Mouse (Mus musculus): ENCODE measurements around the gene Gm16368. TPM values are rescaled to one million over a fixed set of nuclear protein-coding genes. Genes with fewer than 3 reads are reported as not detected.
"Not testable (repeated sequence)": the region's sequence is repeated elsewhere in the genome, so short reads cannot be mapped to it uniquely, and the experiment has no call there.

The Gm16368 gene
- not detected in 2 replicates for polyA plus RNA-seq (2015; fragmentation: Nextera tagmentation; extraction: Ambion mirVana)

GRCm38 (mm10) chr12:88083397-88083796 is at the start of gene Gm16368:
Gene Gm16368 (plus strand): TSS chr12:88083697.
- H3K4me1 ChIP-seq (replicated peaks); H3K9me3 ChIP-seq; H3K27me3 ChIP-seq; H3K27ac ChIP-seq; H3K36me3 ChIP-seq; H3K4me3 ChIP-seq (replicated peaks); H3K9ac ChIP-seq (replicated peaks); H3K4me2 ChIP-seq (replicated peaks); ATAC-seq: not testable (repeated sequence)
- 75% methylated on average over 1 of the region's 1 CpGs for WGBS

- H3K4me2 ChIP-seq (replicated peaks); H3K27me3 ChIP-seq; H3K36me3 ChIP-seq; ATAC-seq; H3K4me1 ChIP-seq (replicated peaks); H3K4me3 ChIP-seq (replicated peaks); H3K9me3 ChIP-seq; H3K27ac ChIP-seq; H3K9ac ChIP-seq (replicated peaks): not testable (repeated sequence)
Measured at GRCm38 (mm10) chr12:88039062-88039461, 44.4 kb upstream of the Gm16368 start.

- not testable (repeated sequence) for H3K9me3 ChIP-seq; H3K4me2 ChIP-seq (replicated peaks); ATAC-seq; H3K36me3 ChIP-seq; H3K4me3 ChIP-seq (replicated peaks); H3K4me1 ChIP-seq (replicated peaks); H3K27me3 ChIP-seq; H3K9ac ChIP-seq (replicated peaks); H3K27ac ChIP-seq
- 100% methylated on average over 1 of the region's 1 CpGs for WGBS
Measured at GRCm38 (mm10) chr12:88039703-88040102, 43.8 kb upstream of the Gm16368 start.

- H3K4me3 ChIP-seq (replicated peaks); H3K9ac ChIP-seq (replicated peaks); ATAC-seq; H3K9me3 ChIP-seq; H3K4me1 ChIP-seq (replicated peaks); H3K4me2 ChIP-seq (replicated peaks); H3K27ac ChIP-seq; H3K27me3 ChIP-seq; H3K36me3 ChIP-seq: not testable (repeated sequence)
- WGBS = 53% methylated on average over 1 of the region's 1 CpGs
Measured at GRCm38 (mm10) chr12:88045226-88045625, 38.3 kb upstream of the Gm16368 start.

Other genes with a start within 250 kb of the Gm16368 start
- gene Gm2001, start 241.4 kb upstream of the Gm16368 start, polyA plus RNA-seq (2015; fragmentation: Nextera tagmentation; extraction: Ambion mirVana) = not detected in 2 replicates
- gene Gm2016, start 209.6 kb upstream of the Gm16368 start, polyA plus RNA-seq (2015; fragmentation: Nextera tagmentation; extraction: Ambion mirVana) = not detected in 2 replicates
- gene Gm2022, start 188.3 kb upstream of the Gm16368 start, polyA plus RNA-seq (2015; fragmentation: Nextera tagmentation; extraction: Ambion mirVana) = not detected in 2 replicates
- gene Gm2035, start 163.8 kb upstream of the Gm16368 start, polyA plus RNA-seq (2015; fragmentation: Nextera tagmentation; extraction: Ambion mirVana) = not detected in 2 replicates
- gene Gm2042, start 129.6 kb upstream of the Gm16368 start, polyA plus RNA-seq (2015; fragmentation: Nextera tagmentation; extraction: Ambion mirVana) = not detected in 2 replicates
- gene Gm2075, start 71.8 kb upstream of the Gm16368 start, polyA plus RNA-seq (2015; fragmentation: Nextera tagmentation; extraction: Ambion mirVana) = not detected in 2 replicates
- not detected in 2 replicates for gene Gm6803, start 64.9 kb upstream of the Gm16368 start, polyA plus RNA-seq (2015; fragmentation: Nextera tagmentation; extraction: Ambion mirVana)
- not detected in 2 replicates for gene Gm2056, start 56.7 kb upstream of the Gm16368 start, polyA plus RNA-seq (2015; fragmentation: Nextera tagmentation; extraction: Ambion mirVana)
- gene Gm10436, start 98.4 kb downstream of the Gm16368 start, polyA plus RNA-seq (2015; fragmentation: Nextera tagmentation; extraction: Ambion mirVana) = not detected in 2 replicates
- gene Gm8332, start 166.4 kb downstream of the Gm16368 start, polyA plus RNA-seq (2015; fragmentation: Nextera tagmentation; extraction: Ambion mirVana) = not detected in 2 replicates
- not detected in 2 replicates for gene Gm5662, start 190.8 kb downstream of the Gm16368 start, polyA plus RNA-seq (2015; fragmentation: Nextera tagmentation; extraction: Ambion mirVana)
- not detected in 2 replicates for gene Gm5039, start 240.3 kb downstream of the Gm16368 start, polyA plus RNA-seq (2015; fragmentation: Nextera tagmentation; extraction: Ambion mirVana)

Measured in midbrain, embryonic 13.5 days (tissue).